ENCODE assay signal across 10 mouse cellular contexts in the genomic region with DNA sequence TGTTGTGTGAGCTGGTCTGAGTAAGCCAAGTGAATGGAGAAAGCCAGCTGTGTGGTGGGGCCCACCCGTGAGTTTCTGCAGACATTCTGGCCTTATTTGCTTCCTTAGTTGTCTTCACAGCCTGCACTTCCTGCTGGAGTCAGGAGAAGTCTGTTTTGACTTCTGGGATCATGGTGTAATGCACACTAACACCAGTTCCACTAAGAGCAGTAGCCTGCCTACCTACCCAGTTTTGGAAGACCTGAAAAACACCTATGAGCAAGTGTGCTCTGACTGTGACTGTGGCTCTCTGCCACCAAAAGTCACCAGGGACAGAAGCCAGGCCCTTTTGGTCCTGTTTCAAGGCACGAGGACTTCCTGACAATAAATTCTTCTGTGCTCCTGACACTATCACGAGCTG.
A peak's percentile ranks its signal among the peaks of the same experiment; 100 is the strongest.
DNase-seq lines count a peak whose midpoint lies in the region; ATAC-seq lines count a peak whose summit lies in the region.
"Had no signal": no experiment of that assay in that cellular context is flagged by ENCODE, and none has a peak within 500 bp of the region (broad histone marks: within the 10 kb centered on the region; RNA-seq: fewer than 3 reads in every experiment).

No protein-coding gene starts in this region.

- no peak overlapping the region for H3K9ac ChIP-seq in intestine, embryonic 15.5 days

- DNase-seq in gastrocnemius, adult 18-20 months (ENCODE audit: low spot score), result peak; percentile 30
- DNase-seq in gastrocnemius, postnatal 4 days (ENCODE audit: low spot score in 2 of 2), result no peak
- DNase-seq in adrenal gland, postnatal 10 days, result peak; percentile 68
- peak; percentile 38 for DNase-seq in gastrocnemius, postnatal 14 days
- DNase-seq in heart, postnatal 14 days, result peak; percentile 54 to 75
- no peak for DNase-seq in frontal cortex, postnatal 36 days (ENCODE audit: low spot score in 2 of 2)
- no peak for DNase-seq in frontal cortex, postnatal 25 days (ENCODE audit: low spot score in 2 of 2)
- DNase-seq: right cerebral cortex, adult 18-20 months had no signal

- H3K36me3 ChIP-seq in intestine, embryonic 15.5 days, result no peaks in the 10 kb centered on the region

- 29% methylated on average over 3 of the region's 3 CpGs for WGBS in intestine, embryonic 15.5 days

- H3K9me3 ChIP-seq in intestine, embryonic 15.5 days, result no peaks in the 10 kb centered on the region

- 0 out of 2 replicates have a peak, but pooled peaks cover 3% of the 10 kb centered on the region for H3K4me1 ChIP-seq in intestine, embryonic 15.5 days (replicated peaks)

- H3K4me3 ChIP-seq in intestine, embryonic 15.5 days (replicated peaks), result no peak overlapping the region
- H3K4me3 ChIP-seq: erythroblast, embryonic 14.5 days had no signal

- intact Hi-C loops in gastrocnemius, postnatal 14 days (cut with DNase I; ENCODE audit: low total_unique reads), result no loop called here
- intact Hi-C loops in heart, postnatal 14 days (cut with DNase I), result no loop called here

- H3K4me2 ChIP-seq in intestine, embryonic 15.5 days (replicated peaks), result no peak overlapping the region

- no peak for ATAC-seq in intestine, embryonic 15.5 days

- no peak overlapping the region for H3K27ac ChIP-seq in intestine, embryonic 15.5 days

- no peaks in the 10 kb centered on the region for H3K27me3 ChIP-seq in intestine, embryonic 15.5 days (replicated peaks)

Comparison
In these comparisons a context has a peak if more than half of its experiments do, and no peak if none do; other contexts are left out.
1. DNase-seq: peak in gastrocnemius, adult 18-20 months (single experiment), adrenal gland, postnatal 10 days (single experiment), gastrocnemius, postnatal 14 days (single experiment) and heart, postnatal 14 days (2 of 2); none in gastrocnemius, postnatal 4 days (0 of 2), frontal cortex, postnatal 36 days (0 of 2) and frontal cortex, postnatal 25 days (0 of 2).